Mouse (Mus musculus) spleen, adult 10 weeks (tissue): ENCODE measurements around the gene P3h3. TPM values are rescaled to one million over a fixed set of nuclear protein-coding genes. Genes with fewer than 3 reads are reported as not detected.

ENCODE experiments used
- polyA plus RNA-seq: library from polyadenylated mRNA; stranded (reverse); fragments of 350-450 nt; fragmentation: Illumina TruSeq; extraction: RNeasy Lipid Tissue Mini Kit (QIAGEN cat#74804); gene quantifications from one replicate; pipeline ENCODE4 v1.2.3, GENCODE M21; 2015; ENCODE audit warnings: low replicate concordance; ENCODE audit not compliant: insufficient read depth

Gene P3h3
- 6.7 TPM for polyA plus RNA-seq

GRCm38 (mm10) chr6:124856916-124857839 is at the start of gene P3h3:
TSS of gene P3h3 (minus strand) at chr6:124857752.

GRCm38 (mm10) chr6:124887986-124888385 is 30.4 kb upstream of the P3h3 start, which contains the start of gene Cd4:
TSS of gene Cd4 (minus strand) at chr6:124888221.

GRCm38 (mm10) chr6:124863658-124864298 is 6.2 kb upstream of the P3h3 start, which contains the start of gene Gpr162:
TSS of gene Gpr162 (minus strand) at chr6:124863983.

GRCm38 (mm10) chr6:124840241-124841167 is 17.0 kb downstream of the P3h3 start, which contains the start of gene Gnb3:
TSS of gene Gnb3 (minus strand) at chr6:124840275.

GRCm38 (mm10) chr6:124828868-124829798 is 28.4 kb downstream of the P3h3 start, which contains the start of the genes Usp5 and Cdca3:
TSS of gene Usp5 (minus strand) at chr6:124829484.
TSS of gene Cdca3 (plus strand) at chr6:124829547.

GRCm38 (mm10) chr6:124813933-124814332 is 43.6 kb downstream of the P3h3 start, which contains the start of gene Tpi1:
TSS of gene Tpi1 (minus strand) at chr6:124814296.

GRCm38 (mm10) chr6:124808358-124809012 is 49.1 kb downstream of the P3h3 start, which contains the start of gene Spsb2:
TSS of gene Spsb2 (plus strand) at chr6:124808661.

Other genes starting within 250 kb of the P3h3 start
- gene C1s2, start 221.7 kb downstream of the P3h3 start, polyA plus RNA-seq: 0.46 TPM
- gene Lpcat3, start 194.7 kb downstream of the P3h3 start, polyA plus RNA-seq: 37.3 TPM
- gene Emg1, start 145.6 kb downstream of the P3h3 start, polyA plus RNA-seq: 160 TPM
- gene Phb2, start 145.4 kb downstream of the P3h3 start, polyA plus RNA-seq: 110 TPM
- 354 TPM for gene Ptpn6, start 119.0 kb downstream of the P3h3 start, polyA plus RNA-seq
- gene Grcc10, start 116.4 kb downstream of the P3h3 start, polyA plus RNA-seq: 88.0 TPM
- gene Gm45234, start 101.7 kb downstream of the P3h3 start, polyA plus RNA-seq: 0.08 TPM
- 7.8 TPM for gene Atn1, start 101.2 kb downstream of the P3h3 start, polyA plus RNA-seq
- gene Eno2, start 88.1 kb downstream of the P3h3 start, polyA plus RNA-seq: 3.5 TPM
- gene Lrrc23, start 78.0 kb downstream of the P3h3 start, polyA plus RNA-seq: 3.5 TPM
- 3.2 TPM for gene Spsb2, start 49.1 kb downstream of the P3h3 start, polyA plus RNA-seq
- gene Tpi1, start 43.5 kb downstream of the P3h3 start, polyA plus RNA-seq: 63.1 TPM
- 69.3 TPM for gene Usp5, start 28.3 kb downstream of the P3h3 start, polyA plus RNA-seq
- 25.4 TPM for gene Cdca3, start 28.2 kb downstream of the P3h3 start, polyA plus RNA-seq
- not detected for gene Gnb3, start 17.5 kb downstream of the P3h3 start, polyA plus RNA-seq
- 1.0 TPM for gene Gpr162, start 6.2 kb upstream of the P3h3 start, polyA plus RNA-seq
- 71.3 TPM for gene Cd4, start 30.5 kb upstream of the P3h3 start, polyA plus RNA-seq
- 6.5 TPM for gene Lag3, start 54.0 kb upstream of the P3h3 start, polyA plus RNA-seq
- gene Ptms, start 62.4 kb upstream of the P3h3 start, polyA plus RNA-seq: 193 TPM
- gene Mlf2, start 73.6 kb upstream of the P3h3 start, polyA plus RNA-seq: 41.7 TPM
- 30.5 TPM for gene Cops7a, start 107.8 kb upstream of the P3h3 start, polyA plus RNA-seq
- 3.0 TPM for gene Pianp, start 138.9 kb upstream of the P3h3 start, polyA plus RNA-seq
- 76.0 TPM for gene Zfp384, start 151.4 kb upstream of the P3h3 start, polyA plus RNA-seq
- 64.2 TPM for gene Ing4, start 182.0 kb upstream of the P3h3 start, polyA plus RNA-seq
- 22.3 TPM for gene Acrbp, start 191.9 kb upstream of the P3h3 start, polyA plus RNA-seq
- 8.7 TPM for gene Lpar5, start 210.2 kb upstream of the P3h3 start, polyA plus RNA-seq
- 174 TPM for gene Chd4, start 238.2 kb upstream of the P3h3 start, polyA plus RNA-seq